Comparison of ENCODE assay signal across 9 mouse cellular contexts in the genomic region with DNA sequence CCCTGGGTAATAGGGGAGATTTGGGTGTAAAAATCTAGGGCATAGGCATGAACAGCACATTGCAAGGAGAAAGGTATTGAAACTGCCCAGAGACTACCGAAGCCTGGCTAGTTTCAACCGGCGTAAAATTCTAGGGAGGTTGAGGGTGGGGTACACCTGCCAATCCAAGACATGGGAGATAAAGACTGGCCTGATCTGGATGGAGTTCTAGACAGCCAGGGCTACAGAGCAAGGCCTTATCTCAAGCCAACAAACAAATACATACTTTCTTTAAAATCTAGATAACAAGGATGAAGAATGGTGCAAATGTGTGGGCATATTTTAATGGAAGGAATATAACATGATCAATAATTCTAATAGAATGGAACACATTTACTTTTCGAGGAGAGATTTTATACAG. TPM values are rescaled to one million over a fixed set of nuclear protein-coding genes. Genes with fewer than 3 reads are reported as not detected.
A peak's percentile ranks its signal among the peaks of the same experiment; 100 is the strongest.
DNase-seq lines count a peak whose midpoint lies in the region; ATAC-seq and TF ChIP-seq lines count a peak whose summit lies in the region.
"Had no signal": no experiment of that assay in that cellular context is flagged by ENCODE, and none has a peak within 500 bp of the region (broad histone marks: within the 10 kb centered on the region; RNA-seq: fewer than 3 reads in every experiment).

No protein-coding gene starts in this region.

- ATAC-seq in lung, embryonic 14.5 days (ENCODE audit: insufficient read depth): no peak
- ATAC-seq in forebrain, embryonic 14.5 days: no peak
- peak; percentile 74 for ATAC-seq in liver, embryonic 12.5 days
- no peak for ATAC-seq in stomach, embryonic 15.5 days (ENCODE audit: insufficient read depth, low FRiP score, low read depth)

- 54% methylated on average over 4 of the region's 4 CpGs for WGBS in lung, embryonic 14.5 days
- 44% methylated on average over 4 of the region's 4 CpGs for WGBS in forebrain, embryonic 14.5 days
- 16% methylated on average over 4 of the region's 4 CpGs for WGBS in liver, embryonic 12.5 days (ENCODE audit: insufficient replicate concordance)
- 45% methylated on average over 4 of the region's 4 CpGs for WGBS in stomach, embryonic 15.5 days

- H3K36me3 ChIP-seq in lung, embryonic 14.5 days (ENCODE audit: insufficient read depth): peaks cover 26% of the 10 kb centered on the region
- peaks cover 36% of the 10 kb centered on the region for H3K36me3 ChIP-seq in forebrain, embryonic 14.5 days (ENCODE audit: control insufficient read depth, insufficient read depth, low read length)
- peaks cover 33% of the 10 kb centered on the region for H3K36me3 ChIP-seq in liver, embryonic 12.5 days
- peaks cover 8% of the 10 kb centered on the region for H3K36me3 ChIP-seq in stomach, embryonic 15.5 days

- no peak overlapping the region for H3K27ac ChIP-seq in lung, embryonic 14.5 days (ENCODE audit: low read depth)
- no peak overlapping the region for H3K27ac ChIP-seq in forebrain, embryonic 14.5 days (ENCODE audit: low read depth, low read length)
- H3K27ac ChIP-seq in liver, embryonic 12.5 days: peak overlapping the region; percentile 89
- H3K27ac ChIP-seq in stomach, embryonic 15.5 days: no peak overlapping the region

- peaks cover 13% of the 10 kb centered on the region for H3K4me1 ChIP-seq in lung, embryonic 14.5 days (ENCODE audit: insufficient read depth)
- peaks cover 16% of the 10 kb centered on the region for H3K4me1 ChIP-seq in forebrain, embryonic 14.5 days (ENCODE audit: control insufficient read depth, insufficient read depth, low read length)
- H3K4me1 ChIP-seq in liver, embryonic 12.5 days: peaks cover 40% of the 10 kb centered on the region
- H3K4me1 ChIP-seq in stomach, embryonic 15.5 days: peaks cover 26% of the 10 kb centered on the region

- peak overlapping the region; percentile 65 for H3K4me2 ChIP-seq in lung, embryonic 14.5 days
- H3K4me2 ChIP-seq in forebrain, embryonic 14.5 days (ENCODE audit: low read length): peak overlapping the region; percentile 67
- H3K4me2 ChIP-seq in liver, embryonic 12.5 days: peak overlapping the region; percentile 91
- H3K4me2 ChIP-seq in stomach, embryonic 15.5 days: peak overlapping the region; percentile 78

- H3K9ac ChIP-seq in lung, embryonic 14.5 days: peak overlapping the region; percentile 42
- peak overlapping the region; percentile 78 for H3K9ac ChIP-seq in forebrain, embryonic 14.5 days (ENCODE audit: low read length)
- H3K9ac ChIP-seq in liver, embryonic 12.5 days: peak overlapping the region; percentile 78
- peak overlapping the region; percentile 53; the same call in 1 of the 2 replicates for H3K9ac ChIP-seq in stomach, embryonic 15.5 days

- no peak for DNase-seq in lung, embryonic 14.5 days
- no peak for DNase-seq in lung, postnatal 10 days
- no peak for DNase-seq in forebrain, embryonic 14.5 days (ENCODE audit: low spot score)
- no peak for DNase-seq in cerebellum, postnatal 25 days
- no peak for DNase-seq in layer of hippocampus, adult 9-11 months
- no peak for DNase-seq in urinary bladder, postnatal 4 days (ENCODE audit: low spot score in 2 of 2)
- DNase-seq: spleen, adult 18-20 months had no signal

- H3K27me3 ChIP-seq in lung, embryonic 14.5 days (ENCODE audit: insufficient read depth, low read length): no peaks in the 10 kb centered on the region
- H3K27me3 ChIP-seq in forebrain, embryonic 14.5 days (replicated peaks; ENCODE audit: control insufficient read depth, insufficient read depth, low read length): peaks cover 21% of the 10 kb centered on the region
- H3K27me3 ChIP-seq in liver, embryonic 12.5 days (replicated peaks): no peaks in the 10 kb centered on the region; the same call in 1 of the 2 replicates
- no peaks in the 10 kb centered on the region for H3K27me3 ChIP-seq in stomach, embryonic 15.5 days (replicated peaks)

- H3K4me3 ChIP-seq in lung, embryonic 14.5 days (ENCODE audit: low read depth, low read length): peak overlapping the region; percentile 66
- H3K4me3 ChIP-seq in forebrain, embryonic 14.5 days (ENCODE audit: low read depth, low read length): peak overlapping the region; percentile 72
- peak overlapping the region; percentile 78 for H3K4me3 ChIP-seq in liver, embryonic 12.5 days
- peak overlapping the region; percentile 65; the same call in 1 of the 2 replicates for H3K4me3 ChIP-seq in stomach, embryonic 15.5 days (replicated peaks)

- TF ChIP-seq CTCF in lung, embryonic 14.5 days (IDR thresholded peaks at IDR 0.05; ENCODE audit: low read depth): no peak

- no peaks in the 10 kb centered on the region for H3K9me3 ChIP-seq in lung, embryonic 14.5 days (ENCODE audit: low read depth, low read length)
- H3K9me3 ChIP-seq in forebrain, embryonic 14.5 days (replicated peaks; ENCODE audit: control insufficient read depth, low read length): no peaks in the 10 kb centered on the region
- no peaks in the 10 kb centered on the region for H3K9me3 ChIP-seq in liver, embryonic 12.5 days (replicated peaks)
- H3K9me3 ChIP-seq in stomach, embryonic 15.5 days: no peaks in the 10 kb centered on the region

RNA-seq across cellular contexts. Expression of gene Shkbp1, which starts 1.0 kb away (rescaled TPM):
- 45.1 and 53.5 TPM in 2 replicates for polyA plus RNA-seq in lung, embryonic 14.5 days (2014; fragmentation: Nextera tagmentation; extraction: Ambion mirVana)
- polyA plus RNA-seq in forebrain, embryonic 14.5 days (2014; fragmentation: Nextera tagmentation; extraction: Ambion mirVana): 52.4 and 66.4 TPM in 2 replicates
- polyA plus RNA-seq in liver, embryonic 12.5 days (2016; fragmentation: Nextera tagmentation; extraction: Ambion mirVana): 32.1 and 36.1 TPM in 2 replicates
- 38.8 and 43.7 TPM in 2 replicates for polyA plus RNA-seq in stomach, embryonic 15.5 days (2015; fragmentation: Nextera tagmentation; extraction: Ambion mirVana)

RNA-seq across cellular contexts. Expression of gene Gm20479, which starts 2.4 kb away (rescaled TPM):
- polyA plus RNA-seq in lung, embryonic 14.5 days (2014; fragmentation: Nextera tagmentation; extraction: Ambion mirVana): 0.73 and 1.6 TPM in 2 replicates
- polyA plus RNA-seq in forebrain, embryonic 14.5 days (2014; fragmentation: Nextera tagmentation; extraction: Ambion mirVana): 0.38 TPM in 1 of 2 replicates, not detected in the other
- polyA plus RNA-seq in liver, embryonic 12.5 days (2016; fragmentation: Nextera tagmentation; extraction: Ambion mirVana): not detected in 2 replicates
- polyA plus RNA-seq in stomach, embryonic 15.5 days (2015; fragmentation: Nextera tagmentation; extraction: Ambion mirVana): 0.62 and 1.7 TPM in 2 replicates

RNA-seq across cellular contexts. Expression of gene Ltbp4, which starts 17.3 kb away (rescaled TPM):
- 73.5 and 86.0 TPM in 2 replicates for polyA plus RNA-seq in lung, embryonic 14.5 days (2014; fragmentation: Nextera tagmentation; extraction: Ambion mirVana)
- 8.0 and 11.0 TPM in 2 replicates for polyA plus RNA-seq in forebrain, embryonic 14.5 days (2014; fragmentation: Nextera tagmentation; extraction: Ambion mirVana)
- polyA plus RNA-seq in liver, embryonic 12.5 days (2016; fragmentation: Nextera tagmentation; extraction: Ambion mirVana): 5.7 TPM in 2 replicates
- 154 and 161 TPM in 2 replicates for polyA plus RNA-seq in stomach, embryonic 15.5 days (2015; fragmentation: Nextera tagmentation; extraction: Ambion mirVana)
